Mouse (Mus musculus) T-cell, adult 66 days (primary cell): ENCODE measurements around the gene Vmn2r115. TPM values are rescaled to one million over a fixed set of nuclear protein-coding genes. Genes with fewer than 3 reads are reported as not detected.

Source experiments
- total RNA-seq, 2 experiments: library from RNA; stranded (reverse); gene quantifications; 3 replicates in 1 of 2; 4 replicates in 1 of 2; pipeline ENCODE4 v1.2.4; 2023

Gene Vmn2r115
- not detected for total RNA-seq

GRCm38 (mm10) chr17:23343441-23343840, at the start of gene Vmn2r115:
Vmn2r115 (plus strand) TSS chr17:23343741.

GRCm38 (mm10) chr17:23312437-23312836, 31.1 kb upstream of the Vmn2r115 start, which contains the start of gene Vmn2r114:
Vmn2r114 (minus strand) TSS chr17:23312537.

GRCm38 (mm10) chr17:23384304-23384703, 40.8 kb downstream of the Vmn2r115 start, which contains the start of gene Vmn2r116:
Vmn2r116 (plus strand) TSS chr17:23384604.

Other genes starting within 250 kb of the Vmn2r115 start
- 1 to 10 TPM; 7.6 to 8.3 TPM for gene Zfp40, start 150.5 kb upstream of the Vmn2r115 start, total RNA-seq
- under 1 TPM; 0.06 to 0.12 TPM for gene Vmn2r114, start 31.2 kb upstream of the Vmn2r115 start, total RNA-seq
- gene Vmn2r116, start 40.9 kb downstream of the Vmn2r115 start, total RNA-seq: not detected
- not detected for gene Vmn2r117, start 136.0 kb downstream of the Vmn2r115 start, total RNA-seq
- gene Zfp213, start 220.5 kb downstream of the Vmn2r115 start, total RNA-seq: 10 to 100 TPM; 10.0 to 11.4 TPM